Mouse (Mus musculus) erythroblast, embryonic 14.5 days (primary cell): Measurements from ENCODE around the gene Efhd1. TPM values are rescaled to one million over a fixed set of nuclear protein-coding genes. Genes with fewer than 3 reads are reported as not detected.

ENCODE experiments used
- H3K27me3 ChIP-seq: 2 replicates; pipeline ENCODE4 v1.6.1; 2012; ENCODE audit warnings: inconsistent platforms; ENCODE audit not compliant: control insufficient read depth
- H3K36me3 ChIP-seq: 2 replicates; pipeline ENCODE4 v1.6.1; 2012; ENCODE audit warnings: mild to moderate bottlenecking, inconsistent platforms; ENCODE audit not compliant: control insufficient read depth
- H3K4me1 ChIP-seq: 2 replicates; pipeline ENCODE4 v1.6.1; 2012; ENCODE audit warnings: inconsistent platforms; ENCODE audit not compliant: control insufficient read depth
- H3K4me3 ChIP-seq: replicated peaks from 2 replicates; pipeline ENCODE3; 2012; ENCODE audit warnings: moderate library complexity, mild to moderate bottlenecking, inconsistent platforms
- H3K9me3 ChIP-seq: 2 replicates; pipeline ENCODE4 v1.6.1; 2012; ENCODE audit warnings: low read length, inconsistent platforms, mixed read lengths; ENCODE audit not compliant: control insufficient read depth
- GATA1 ChIP-seq: IDR thresholded peaks from 2 replicates; pipeline ENCODE4 v1.6.1; 2012; ENCODE audit warnings: low read length, inconsistent platforms, mixed read lengths
- TAL1 ChIP-seq: IDR thresholded peaks from 3 replicates; pipeline ENCODE4 v1.6.1; 2012; ENCODE audit warnings: low read length, inconsistent platforms, mixed read lengths
- polyA plus RNA-seq: library from polyadenylated mRNA; stranded (reverse); fragments of >175 nt; gene quantifications from 2 replicates; pipeline ENCODE4 v1.2.3, GENCODE M21; 2012

Efhd1 gene
- polyA plus RNA-seq, 1 experiment, result not detected

DNA sequence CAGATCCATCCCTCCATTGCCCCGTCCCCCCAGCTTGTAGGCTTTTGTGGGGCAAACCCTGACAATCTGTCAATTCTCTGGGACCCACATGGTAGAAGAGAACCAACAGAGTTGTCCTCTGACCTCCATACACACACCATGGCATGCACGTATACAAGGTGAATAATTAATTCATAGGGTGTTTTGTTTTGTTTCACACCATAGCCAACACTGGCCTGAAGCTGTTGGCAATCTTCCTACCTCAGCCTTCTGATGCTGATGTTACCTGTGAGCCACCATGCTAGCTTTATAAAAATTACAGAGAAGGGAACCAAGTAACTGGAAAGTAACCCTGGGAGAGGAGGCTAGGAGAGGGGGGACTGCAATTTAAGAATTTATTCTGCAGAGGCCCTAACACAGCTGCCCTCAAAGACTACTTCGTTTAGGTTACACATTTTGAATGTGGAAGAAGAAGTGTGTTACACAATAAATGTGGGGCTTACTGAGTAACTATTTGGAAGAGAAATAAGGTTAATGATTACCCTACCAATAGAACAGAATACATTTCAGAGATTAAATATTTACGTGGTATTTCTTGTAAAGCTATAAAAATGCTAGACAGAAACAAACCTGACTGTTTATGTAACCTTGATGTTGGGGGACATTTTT lies 30.0 kb downstream of the Efhd1 start:
- H3K27me3 ChIP-seq, result no peaks in the 10 kb centered on the region

DNA sequence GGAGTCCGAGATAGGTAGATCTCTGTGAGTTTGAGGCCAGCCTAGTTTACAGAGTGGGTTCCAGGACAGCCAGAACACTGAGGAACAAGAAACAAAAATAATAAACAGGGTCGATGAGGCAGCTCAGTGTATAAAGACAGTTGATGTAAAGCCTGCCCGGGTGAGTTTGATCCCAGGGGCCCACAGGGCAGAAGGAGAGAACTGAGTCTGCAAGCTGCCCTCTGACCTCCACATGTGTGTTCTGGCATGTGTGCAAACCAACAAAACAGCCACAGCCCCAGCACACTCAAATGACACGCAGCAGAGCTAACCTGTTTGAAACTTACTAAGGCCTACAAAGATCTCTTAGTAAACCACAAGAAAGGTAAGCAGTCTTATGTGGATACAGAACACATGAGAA lies 30.8 kb downstream of the Efhd1 start:
- no peaks in the 10 kb centered on the region for H3K4me1 ChIP-seq
- TF ChIP-seq GATA1 (no peak), TAL1 (no peak)
- H3K27me3 ChIP-seq, result no peaks in the 10 kb centered on the region
- H3K4me3 ChIP-seq, result no peak overlapping the region
- no peaks in the 10 kb centered on the region for H3K9me3 ChIP-seq
- no peaks in the 10 kb centered on the region for H3K36me3 ChIP-seq

More for the DNA sequence above, 30.0 kb downstream of the Efhd1 start:
- no peaks in the 10 kb centered on the region for H3K4me1 ChIP-seq
- no peaks in the 10 kb centered on the region for H3K36me3 ChIP-seq
- H3K4me3 ChIP-seq, result no peak overlapping the region
- no peak for TF ChIP-seq GATA1
- TF ChIP-seq TAL1, result no peak
- no peaks in the 10 kb centered on the region for H3K9me3 ChIP-seq

DNA sequence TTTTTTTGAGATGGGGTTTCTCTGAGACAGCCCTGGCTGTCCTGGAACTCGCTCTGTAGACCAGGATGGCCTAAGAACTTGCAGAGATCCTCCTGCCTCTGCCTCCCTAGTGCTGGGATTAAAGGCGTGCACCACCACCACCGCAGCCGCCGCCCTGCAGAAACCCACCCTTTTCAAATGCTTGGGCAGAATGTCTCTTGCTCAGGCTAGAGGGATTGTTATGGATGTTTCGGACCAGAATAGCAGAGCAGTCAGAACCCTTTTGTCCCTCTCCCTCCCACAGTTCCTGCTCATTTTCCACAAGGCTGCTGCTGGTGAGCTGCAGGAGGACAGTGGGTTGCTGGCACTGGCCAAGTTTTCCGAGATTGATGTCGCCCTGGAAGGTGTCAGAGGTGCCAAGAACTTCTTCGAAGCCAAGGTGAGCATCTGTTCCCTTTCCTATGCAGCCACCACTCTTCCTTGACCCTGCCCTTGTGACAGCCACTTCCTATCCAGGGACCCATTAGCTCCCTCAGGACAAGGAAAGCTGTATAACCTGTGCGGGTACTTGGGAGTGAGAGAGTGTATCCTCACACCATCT lies 33.3 kb downstream of the Efhd1 start:
- TF ChIP-seq TAL1 (no peak), GATA1 (no peak)
- Histone ChIP-seq H3K4me1 (no peaks in the 10 kb centered on the region), H3K27me3 (no peaks in the 10 kb centered on the region), H3K36me3 (no peaks in the 10 kb centered on the region), H3K4me3 (no peak overlapping the region), H3K9me3 (no peaks in the 10 kb centered on the region)

DNA sequence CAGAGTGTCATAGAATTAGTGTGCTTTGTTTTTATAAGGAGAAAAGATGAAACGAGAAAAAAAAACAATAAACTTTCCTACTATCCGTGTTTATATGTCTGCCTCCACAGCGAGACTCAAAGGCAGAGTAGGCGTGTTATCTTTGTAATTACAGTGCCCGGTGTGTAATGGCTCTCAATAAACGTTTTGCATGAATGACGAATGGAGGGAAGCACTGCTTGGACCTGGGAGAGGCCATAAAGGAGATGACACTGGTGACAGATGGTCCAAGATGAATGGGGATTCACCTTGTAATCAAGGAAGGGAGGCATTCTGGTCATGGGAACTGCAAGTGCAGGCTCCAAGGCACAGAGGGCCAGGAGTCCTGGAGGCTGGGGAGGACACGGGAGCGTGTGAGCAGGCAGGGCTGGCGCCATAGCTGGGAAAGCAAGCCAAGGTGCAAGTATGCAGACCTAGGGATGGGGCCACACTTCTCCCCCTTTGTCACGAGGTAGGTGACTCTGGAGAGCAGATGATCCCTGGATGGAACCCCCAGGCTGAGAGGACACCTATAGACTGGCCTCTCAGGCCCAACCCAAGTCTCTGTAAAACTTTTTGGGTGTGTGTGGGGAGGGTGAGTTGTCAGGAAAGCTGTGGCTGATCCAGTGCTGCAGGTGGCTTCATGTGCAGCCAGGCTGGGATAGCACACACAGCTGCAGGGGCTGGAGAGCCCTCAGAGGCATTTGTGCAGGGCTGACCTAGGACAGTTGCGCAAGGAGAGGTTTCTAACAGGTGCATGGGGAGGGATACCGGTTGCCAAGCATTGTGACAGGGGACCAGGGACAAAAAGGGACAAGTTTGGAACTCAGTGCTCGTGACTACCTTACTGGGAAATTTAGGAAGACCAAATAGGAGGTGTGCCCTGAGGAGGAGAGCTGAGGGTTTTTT lies 36.5 kb downstream of the Efhd1 start:
- Histone ChIP-seq H3K27me3 (no peaks in the 10 kb centered on the region), H3K36me3 (no peaks in the 10 kb centered on the region), H3K9me3 (no peaks in the 10 kb centered on the region), H3K4me1 (no peaks in the 10 kb centered on the region), H3K4me3 (no peak overlapping the region)
- TF ChIP-seq GATA1, result no peak
- TF ChIP-seq TAL1, result no peak

DNA sequence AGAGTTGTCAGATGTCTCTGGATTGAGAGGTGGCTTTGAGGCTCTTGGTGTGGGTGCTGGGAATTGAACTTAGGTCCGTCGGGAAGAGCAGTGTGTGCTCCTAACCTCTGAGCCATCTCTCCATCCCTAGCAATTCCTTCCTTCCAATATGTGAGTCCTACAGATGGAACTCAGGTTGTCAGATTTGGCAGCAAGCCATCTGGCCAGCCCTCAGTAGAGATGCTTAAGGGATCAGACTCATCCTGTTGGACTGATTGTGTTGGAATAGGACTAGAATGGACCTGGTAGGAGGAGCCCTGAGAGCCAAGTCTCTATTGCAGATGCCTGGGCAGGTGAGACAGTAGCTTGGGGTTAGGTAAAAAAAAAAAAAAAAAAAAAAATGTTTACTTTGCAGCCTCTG lies 37.8 kb downstream of the Efhd1 start:
- Histone ChIP-seq H3K27me3 (no peaks in the 10 kb centered on the region), H3K4me3 (no peak overlapping the region), H3K4me1 (no peaks in the 10 kb centered on the region), H3K9me3 (no peaks in the 10 kb centered on the region), H3K36me3 (no peaks in the 10 kb centered on the region)
- TF ChIP-seq TAL1 (no peak), GATA1 (no peak)

DNA sequence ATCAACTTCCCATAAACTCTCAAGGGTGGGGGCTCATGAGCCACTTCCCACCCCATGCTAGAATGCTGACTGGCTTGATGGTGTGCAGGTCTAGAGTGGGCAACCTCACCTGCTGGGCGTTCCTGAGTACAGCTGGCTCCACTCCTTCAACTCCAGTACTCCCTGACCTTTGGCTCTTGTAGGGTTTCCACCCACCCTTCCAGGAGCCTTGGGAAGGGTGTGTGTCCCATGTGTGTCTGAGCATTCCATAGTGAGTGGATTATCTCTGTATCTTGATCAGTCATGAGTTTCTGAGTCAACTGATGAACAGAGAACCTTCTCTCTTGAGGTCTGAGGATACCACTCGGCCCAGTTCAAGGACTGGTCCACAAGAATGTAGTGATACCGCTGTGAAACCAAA lies 44.8 kb downstream of the Efhd1 start:
- TF ChIP-seq TAL1 (no peak), GATA1 (no peak)

DNA sequence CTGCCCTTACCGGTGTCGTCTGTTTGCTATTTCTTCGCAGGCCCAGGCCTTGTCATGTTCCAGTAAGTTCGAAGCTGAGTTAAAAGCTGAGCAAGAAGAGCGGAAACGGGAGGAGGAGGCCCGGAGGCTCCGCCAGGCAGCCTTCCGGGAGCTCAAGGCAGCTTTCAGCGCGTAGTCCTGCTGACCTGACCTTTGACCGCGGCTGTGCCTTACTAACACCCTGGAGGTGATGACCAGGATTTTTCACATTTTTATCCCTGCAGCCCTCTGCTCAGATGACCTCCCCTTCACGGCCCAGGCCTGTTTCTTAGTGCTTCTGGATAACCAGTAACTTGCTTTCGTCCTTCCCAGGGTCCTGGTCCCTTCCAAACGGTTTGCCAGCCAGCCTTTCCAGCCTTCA lies 45.5 kb downstream of the Efhd1 start:
- 0 out of 2 replicates have a peak, but pooled peaks cover 3% of the 10 kb centered on the region for H3K27me3 ChIP-seq
- no peaks in the 10 kb centered on the region for H3K36me3 ChIP-seq
- H3K9me3 ChIP-seq, result no peaks in the 10 kb centered on the region
- H3K4me1 ChIP-seq, result no peaks in the 10 kb centered on the region
- no peak overlapping the region for H3K4me3 ChIP-seq
- no peak for TF ChIP-seq TAL1
- no peak for TF ChIP-seq GATA1

More for the DNA sequence above, 44.8 kb downstream of the Efhd1 start:
- Histone ChIP-seq H3K27me3 (0 out of 2 replicates have a peak, but pooled peaks cover 3% of the 10 kb centered on the region), H3K9me3 (no peaks in the 10 kb centered on the region), H3K4me3 (no peak overlapping the region), H3K36me3 (no peaks in the 10 kb centered on the region), H3K4me1 (no peaks in the 10 kb centered on the region)

DNA sequence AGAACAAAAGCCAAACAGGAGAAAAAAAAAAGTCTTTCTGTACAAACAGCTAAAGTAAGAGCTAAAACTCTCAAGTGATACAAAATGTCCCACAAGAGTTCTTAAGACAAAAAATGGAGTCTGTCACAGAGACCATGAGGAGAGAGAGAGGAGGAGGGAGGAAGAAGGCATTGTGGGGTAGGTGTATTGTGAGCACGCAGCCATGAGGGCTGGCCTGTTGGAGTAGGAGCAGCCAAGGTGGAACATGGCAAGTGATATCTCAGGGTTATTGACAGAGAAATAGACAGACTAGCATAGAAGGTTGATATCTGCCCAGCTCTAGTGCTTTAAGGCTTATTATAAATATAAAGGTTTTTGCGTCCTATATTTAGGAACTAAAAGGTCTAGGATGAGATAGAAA lies 48.5 kb downstream of the Efhd1 start:
- no peaks in the 10 kb centered on the region for H3K36me3 ChIP-seq

DNA sequence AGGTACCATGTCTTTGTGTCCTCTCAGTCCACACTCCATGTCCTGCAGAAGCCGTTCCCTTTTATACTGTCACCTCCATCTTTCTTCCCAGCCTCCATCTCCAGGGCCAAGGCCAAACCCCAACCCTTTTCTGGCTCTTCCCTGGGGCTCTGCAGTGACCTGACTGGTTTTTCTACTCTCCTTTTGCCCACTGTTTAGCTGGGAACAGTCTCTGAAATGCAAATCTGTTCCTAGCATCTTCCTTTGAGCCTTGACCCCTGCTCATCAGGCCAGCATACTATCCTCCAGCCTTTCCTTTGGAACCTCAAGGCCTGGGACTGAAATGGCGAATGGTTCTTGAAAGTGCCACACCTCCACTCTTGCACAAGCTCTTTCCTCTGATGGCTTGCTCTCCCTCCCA lies 49.0 kb downstream of the Efhd1 start:
- no peaks in the 10 kb centered on the region for H3K9me3 ChIP-seq
- H3K4me3 ChIP-seq, result no peak overlapping the region
- no peaks in the 10 kb centered on the region for H3K4me1 ChIP-seq
- TF ChIP-seq GATA1 (no peak), TAL1 (no peak)
- H3K36me3 ChIP-seq, result no peaks in the 10 kb centered on the region
- 0 out of 2 replicates have a peak, but pooled peaks cover 3% of the 10 kb centered on the region for H3K27me3 ChIP-seq

More for the DNA sequence above, 48.5 kb downstream of the Efhd1 start:
- TF ChIP-seq GATA1 (no peak), TAL1 (no peak)
- H3K27me3 ChIP-seq, result 0 out of 2 replicates have a peak, but pooled peaks cover 3% of the 10 kb centered on the region
- H3K4me3 ChIP-seq, result no peak overlapping the region
- H3K4me1 ChIP-seq, result no peaks in the 10 kb centered on the region
- H3K9me3 ChIP-seq, result no peaks in the 10 kb centered on the region
